Mouse (Mus musculus): ENCODE results near the gene Xkr8. TPM values are rescaled to one million over a fixed set of nuclear protein-coding genes. Genes with fewer than 3 reads are reported as not detected.

The Xkr8 gene
- polyA plus RNA-seq, 1 experiment from 2014 or later = 2.5 TPM

DNA sequence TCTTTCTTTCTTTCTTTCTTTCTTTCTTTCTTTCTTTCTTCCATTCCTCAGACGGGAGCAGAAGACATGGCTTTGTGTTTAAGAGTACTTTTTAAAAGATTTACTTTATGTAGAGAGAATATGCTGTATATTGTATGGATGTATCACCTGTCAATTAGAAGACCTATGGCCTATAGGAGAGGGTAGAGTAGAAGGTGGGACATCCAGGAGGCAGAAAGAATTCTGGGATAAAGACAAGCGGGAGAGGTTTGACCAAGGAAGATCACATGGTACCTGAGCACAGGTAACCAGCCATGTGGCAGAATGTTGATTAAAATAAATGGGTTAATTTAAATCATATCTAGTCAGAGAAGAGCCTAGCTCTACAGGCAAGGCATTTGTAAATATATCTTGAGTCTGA is 2.4 kb upstream of the Xkr8 start:
- Histone ChIP-seq H3K27me3 (ENCODE audit: control insufficient read depth, insufficient read depth, low read length) (no peaks in the 10 kb centered on the region), H3K4me3 (ENCODE audit: low read depth, low read length) (no peak overlapping the region), H3K36me3 (ENCODE audit: control insufficient read depth, insufficient read depth, low read length) (no peaks in the 10 kb centered on the region), H3K4me2 (replicated peaks; ENCODE audit: low read depth) (no peak overlapping the region), H3K27ac (replicated peaks) (no peak overlapping the region), H3K9me3 (ENCODE audit: control insufficient read depth, low read length) (no peaks in the 10 kb centered on the region), H3K4me1 (replicated peaks; ENCODE audit: control insufficient read depth, insufficient read depth) (no peaks in the 10 kb centered on the region), H3K9ac (ENCODE audit: low read length) (no peak overlapping the region)
- TF ChIP-seq CTCF (IDR thresholded peaks at IDR 0.05; ENCODE audit: low read depth) (no peak), EP300 (optimal IDR thresholded peaks at IDR 0.05) (no peak)
- DNase-seq (ENCODE audit: low spot score) (no peak), ATAC-seq (ENCODE audit: low FRiP score, low TSS enrichment) (no peak)
- 91% methylated on average over 2 of the region's 2 CpGs for WGBS

DNA sequence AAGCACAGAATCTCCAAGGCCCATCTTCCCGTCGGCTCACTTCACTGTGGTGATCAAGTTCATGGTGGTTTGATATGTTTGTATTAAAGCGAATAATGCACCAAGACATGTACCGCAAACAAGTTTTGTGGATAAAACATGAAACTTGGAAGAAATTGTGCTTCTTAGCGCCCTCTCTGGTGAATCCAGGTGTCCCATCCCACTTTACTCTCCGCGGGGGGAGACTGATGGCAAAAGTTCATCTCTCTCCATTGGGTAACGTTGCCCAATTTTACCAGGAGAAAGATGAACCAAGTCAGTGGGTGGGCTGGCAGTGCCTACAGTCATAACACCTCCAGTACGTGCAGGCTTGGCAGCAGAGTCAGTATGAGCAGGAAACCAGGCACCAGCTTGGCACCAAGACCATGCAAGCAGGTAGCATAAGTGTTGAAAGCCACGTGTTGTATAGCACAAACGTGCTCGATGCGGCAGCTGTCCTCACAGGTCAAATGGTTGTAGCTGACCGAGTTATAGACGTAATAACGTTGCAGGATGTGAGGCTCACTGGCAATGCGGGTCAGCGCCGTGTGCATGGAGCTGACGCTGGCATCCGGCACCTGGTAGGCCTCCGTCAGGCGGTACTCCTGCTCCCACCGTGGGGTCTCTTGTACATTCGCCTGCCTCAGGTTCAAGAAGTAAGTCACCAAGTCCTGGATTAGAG is 875 bp upstream of the Xkr8 start:
- no peaks in the 10 kb centered on the region for H3K36me3 ChIP-seq (ENCODE audit: control insufficient read depth, insufficient read depth, low read length)
- H3K27me3 ChIP-seq (ENCODE audit: control insufficient read depth, insufficient read depth, low read length) = no peaks in the 10 kb centered on the region
- 93% methylated on average over 25 of the region's 25 CpGs for WGBS

GRCm38 (mm10) chr4:132731616-132732015 is 730 bp downstream of the Xkr8 start:
- Histone ChIP-seq H3K36me3 (ENCODE audit: control insufficient read depth, insufficient read depth, low read length) (no peaks in the 10 kb centered on the region), H3K27me3 (ENCODE audit: control insufficient read depth, insufficient read depth, low read length) (no peaks in the 10 kb centered on the region), H3K9ac (ENCODE audit: low read length) (peak overlapping the region; percentile 65), H3K4me1 (replicated peaks; ENCODE audit: control insufficient read depth, insufficient read depth) (no peaks in the 10 kb centered on the region), H3K4me2 (replicated peaks; ENCODE audit: low read depth) (peak overlapping the region; percentile 92), H3K4me3 (ENCODE audit: low read depth, low read length) (peak overlapping the region; percentile 57), H3K9me3 (ENCODE audit: control insufficient read depth, low read length) (no peaks in the 10 kb centered on the region), H3K27ac (replicated peaks) (no peak overlapping the region; the same call in 1 of the 2 replicates)
- ATAC-seq (ENCODE audit: low FRiP score, low TSS enrichment) (no peak), DNase-seq (ENCODE audit: low spot score) (no peak)
- TF ChIP-seq EP300 (optimal IDR thresholded peaks at IDR 0.05) (no peak), CTCF (IDR thresholded peaks at IDR 0.05; ENCODE audit: low read depth) (no peak)
- 36% methylated on average over 12 of the region's 12 CpGs for WGBS

More for the DNA sequence above, 875 bp upstream of the Xkr8 start:
- Histone ChIP-seq H3K4me3 (ENCODE audit: low read depth, low read length) (no peak overlapping the region), H3K4me1 (replicated peaks; ENCODE audit: control insufficient read depth, insufficient read depth) (no peaks in the 10 kb centered on the region), H3K9ac (ENCODE audit: low read length) (no peak overlapping the region), H3K9me3 (ENCODE audit: control insufficient read depth, low read length) (no peaks in the 10 kb centered on the region), H3K4me2 (replicated peaks; ENCODE audit: low read depth) (no peak overlapping the region), H3K27ac (replicated peaks) (no peak overlapping the region)
- peak; percentile 28 for TF ChIP-seq CTCF (IDR thresholded peaks at IDR 0.05; ENCODE audit: low read depth)
- TF ChIP-seq EP300 (optimal IDR thresholded peaks at IDR 0.05) = no peak
- ATAC-seq (ENCODE audit: low FRiP score, low TSS enrichment) (no peak), DNase-seq (ENCODE audit: low spot score) (no peak)

DNA sequence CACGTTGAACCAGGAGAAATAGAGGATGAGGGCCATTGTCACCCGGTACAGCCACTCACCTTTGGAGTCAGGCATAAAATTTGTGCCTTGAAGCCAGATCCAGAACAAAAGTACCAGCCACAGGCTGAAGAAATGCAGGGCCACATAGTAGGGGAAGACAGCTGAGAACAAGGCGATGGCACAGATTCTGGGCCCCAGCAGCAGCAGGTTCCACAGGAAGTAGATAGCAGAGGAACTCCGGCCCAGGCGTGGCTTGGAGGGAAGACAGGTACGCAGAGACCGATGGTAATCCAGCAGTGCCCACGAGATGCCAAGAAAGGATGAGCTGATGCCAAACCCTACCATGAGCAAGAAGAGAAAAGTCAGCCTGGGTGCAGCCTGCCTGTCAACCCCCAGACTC is 4.1 kb downstream of the Xkr8 start:
- Histone ChIP-seq H3K27me3 (ENCODE audit: control insufficient read depth, insufficient read depth, low read length) (no peaks in the 10 kb centered on the region), H3K36me3 (ENCODE audit: control insufficient read depth, insufficient read depth, low read length) (no peaks in the 10 kb centered on the region; the same call in 1 of the 2 replicates), H3K27ac (replicated peaks) (no peak overlapping the region), H3K4me1 (replicated peaks; ENCODE audit: control insufficient read depth, insufficient read depth) (no peaks in the 10 kb centered on the region), H3K4me2 (replicated peaks; ENCODE audit: low read depth) (no peak overlapping the region), H3K9ac (ENCODE audit: low read length) (no peak overlapping the region), H3K4me3 (ENCODE audit: low read depth, low read length) (no peak overlapping the region), H3K9me3 (ENCODE audit: control insufficient read depth, low read length) (no peaks in the 10 kb centered on the region)
- WGBS = 79% methylated on average over 8 of the region's 8 CpGs
- DNase-seq (ENCODE audit: low spot score) (no peak), ATAC-seq (ENCODE audit: low FRiP score, low TSS enrichment) (no peak)
- TF ChIP-seq EP300 (optimal IDR thresholded peaks at IDR 0.05) = no peak
- TF ChIP-seq CTCF (IDR thresholded peaks at IDR 0.05; ENCODE audit: low read depth) = no peak

DNA sequence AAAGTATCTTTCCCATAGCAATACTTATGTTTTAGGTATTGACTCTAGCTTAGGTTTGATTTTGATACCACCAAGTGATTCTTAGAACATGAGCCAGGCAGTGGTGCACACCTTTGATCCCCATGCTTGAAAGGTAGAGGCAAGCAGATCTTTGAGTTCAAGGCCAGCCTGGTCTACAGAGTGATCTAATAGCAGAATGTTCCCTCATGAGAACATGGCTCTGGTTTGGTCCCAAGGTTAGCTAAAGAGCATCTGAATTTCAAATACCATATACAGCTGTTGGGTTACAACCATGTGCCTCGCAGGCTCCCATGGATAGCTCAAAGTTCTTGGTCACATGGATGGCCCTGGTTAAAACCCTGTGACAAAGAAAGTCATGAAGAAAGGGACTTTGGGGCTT is 14.1 kb downstream of the Xkr8 start:
- H3K36me3 ChIP-seq (ENCODE audit: control insufficient read depth, insufficient read depth, low read length) = peaks cover 6% of the 10 kb centered on the region; the same call in 1 of the 2 replicates
- no peak overlapping the region for H3K9ac ChIP-seq (ENCODE audit: low read length)
- 91% methylated on average over 1 of the region's 1 CpGs for WGBS
- no peak overlapping the region for H3K4me2 ChIP-seq (replicated peaks; ENCODE audit: low read depth)
- no peak overlapping the region for H3K4me3 ChIP-seq (ENCODE audit: low read depth, low read length)
- H3K27ac ChIP-seq (replicated peaks) = no peak overlapping the region
- no peaks in the 10 kb centered on the region for H3K27me3 ChIP-seq (ENCODE audit: control insufficient read depth, insufficient read depth, low read length)
- ATAC-seq (ENCODE audit: low FRiP score, low TSS enrichment) (no peak), DNase-seq (ENCODE audit: low spot score) (no peak)
- TF ChIP-seq CTCF (IDR thresholded peaks at IDR 0.05; ENCODE audit: low read depth) (no peak), EP300 (optimal IDR thresholded peaks at IDR 0.05) (no peak)
- no peaks in the 10 kb centered on the region for H3K4me1 ChIP-seq (replicated peaks; ENCODE audit: control insufficient read depth, insufficient read depth)
- no peaks in the 10 kb centered on the region for H3K9me3 ChIP-seq (ENCODE audit: control insufficient read depth, low read length)

DNA sequence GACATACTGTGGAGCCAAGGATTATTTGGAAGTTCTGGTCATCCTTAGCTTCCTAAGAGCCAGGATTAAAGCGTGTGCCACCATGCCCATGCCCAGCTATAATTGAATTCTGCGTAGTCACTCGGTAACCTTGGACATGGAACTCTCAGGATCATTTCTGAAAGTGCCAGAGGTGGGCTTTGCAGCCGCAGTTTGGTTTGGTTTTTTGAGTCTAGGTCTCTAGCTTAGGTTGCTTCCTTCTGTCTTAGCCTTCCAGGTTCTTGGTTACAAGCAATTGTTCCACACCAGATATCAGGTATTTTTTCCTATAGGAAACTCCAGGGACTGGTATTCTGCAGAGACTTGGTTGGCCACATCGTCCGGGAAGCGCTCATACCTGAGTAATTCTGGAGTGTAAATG is 19.2 kb downstream of the Xkr8 start:
- Histone ChIP-seq H3K27ac (replicated peaks) (no peak overlapping the region), H3K4me1 (replicated peaks; ENCODE audit: control insufficient read depth, insufficient read depth) (no peaks in the 10 kb centered on the region), H3K4me2 (replicated peaks; ENCODE audit: low read depth) (no peak overlapping the region), H3K27me3 (ENCODE audit: control insufficient read depth, insufficient read depth, low read length) (no peaks in the 10 kb centered on the region), H3K9me3 (ENCODE audit: control insufficient read depth, low read length) (no peaks in the 10 kb centered on the region), H3K36me3 (ENCODE audit: control insufficient read depth, insufficient read depth, low read length) (peaks cover 28% of the 10 kb centered on the region), H3K4me3 (ENCODE audit: low read depth, low read length) (no peak overlapping the region), H3K9ac (ENCODE audit: low read length) (no peak overlapping the region)
- TF ChIP-seq CTCF (IDR thresholded peaks at IDR 0.05; ENCODE audit: low read depth) = no peak
- no peak for TF ChIP-seq EP300 (optimal IDR thresholded peaks at IDR 0.05)
- no peak for DNase-seq (ENCODE audit: low spot score)
- ATAC-seq (ENCODE audit: low FRiP score, low TSS enrichment) = no peak
- 98% methylated on average over 7 of the region's 7 CpGs for WGBS

Data from stomach, postnatal 0 days (tissue).